Mouse (Mus musculus) embryonic facial prominence, embryonic 12.5 days (tissue): Measurements from ENCODE around the gene Etfb. TPM values are rescaled to one million over a fixed set of nuclear protein-coding genes. Genes with fewer than 3 reads are reported as not detected.

ENCODE experiments used
- microRNA-seq: library from miRNA; unstranded; fragments of <30 nt; microRNA quantifications from one replicate; pipeline ENCODE4, GENCODE M21; 2017
- polyA plus RNA-seq: library from polyadenylated mRNA; unstranded; fragments of >200 nt; fragmentation: Nextera tagmentation; extraction: Ambion mirVana; gene quantifications from 2 replicates; pipeline ENCODE4 v1.2.1, GENCODE M21; 2016

Etfb gene
- polyA plus RNA-seq, 1 experiment from 2014 or later, result 237 TPM

Small RNAs within 50 kb of the gene (microRNA-seq; reads per million reads assigned to microRNA genes)
- gene Mir7051, result 0.54 reads per million

Other genes with a start within 250 kb of the Etfb start
- gene Zfp715, start 130.8 kb upstream of the Etfb start, polyA plus RNA-seq, result 15.5 and 16.1 TPM in 2 replicates
- gene Siglecf, start 92.7 kb upstream of the Etfb start, polyA plus RNA-seq, result 0.10 and 0.37 TPM in 2 replicates
- 0.04 and 0.09 TPM in 2 replicates for gene Siglecg, start 35.9 kb upstream of the Etfb start, polyA plus RNA-seq
- 1.9 and 3.9 TPM in 2 replicates for gene Lim2, start 16.4 kb upstream of the Etfb start, polyA plus RNA-seq
- 0.27 and 0.37 TPM in 2 replicates for gene Nkg7, start 7.0 kb upstream of the Etfb start, polyA plus RNA-seq
- not detected in 2 replicates for gene Cldnd2, start 3.3 kb upstream of the Etfb start, polyA plus RNA-seq
- gene Gm45233, start within 50 bp of the Etfb start, polyA plus RNA-seq, result 0.38 and 0.90 TPM in 2 replicates
- gene Vsig10l, start 19.1 kb downstream of the Etfb start, polyA plus RNA-seq, result 5.2 and 6.7 TPM in 2 replicates
- 1.9 and 2.0 TPM in 2 replicates for gene Iglon5, start 46.0 kb downstream of the Etfb start, polyA plus RNA-seq
- not detected in 2 replicates for gene 4931406B18Rik, start 61.9 kb downstream of the Etfb start, polyA plus RNA-seq
- 0.66 and 1.1 TPM in 2 replicates for gene Cd33, start 100.3 kb downstream of the Etfb start, polyA plus RNA-seq
- gene Zfp658, start 118.2 kb downstream of the Etfb start, polyA plus RNA-seq, result 6.1 and 6.5 TPM in 2 replicates
- gene Zfp719, start 135.5 kb downstream of the Etfb start, polyA plus RNA-seq, result 15.1 and 16.5 TPM in 2 replicates
- 0.31 and 0.56 TPM in 2 replicates for gene Zfp819, start 163.1 kb downstream of the Etfb start, polyA plus RNA-seq
- not detected in 2 replicates for gene Ceacam18, start 190.6 kb downstream of the Etfb start, polyA plus RNA-seq
- 0.31 and 0.39 TPM in 2 replicates for gene Siglece, start 216.1 kb downstream of the Etfb start, polyA plus RNA-seq
- 16.6 and 18.1 TPM in 2 replicates for gene Ctu1, start 227.9 kb downstream of the Etfb start, polyA plus RNA-seq
- gene Klk14, start 246.3 kb downstream of the Etfb start, polyA plus RNA-seq, result not detected in 2 replicates